Mouse (Mus musculus) liver, embryonic 11.5 days (tissue): ENCODE data around the gene Tcta. TPM values are rescaled to one million over a fixed set of nuclear protein-coding genes. Genes with fewer than 3 reads are reported as not detected.
"Not testable (repeated sequence)": the region's sequence is repeated elsewhere in the genome, so short reads cannot be mapped to it uniquely, and the experiment has no call there.

Experiments
- ATAC-seq: fragments of 200-750 bp; cut with Nextera tagmentation; replicated peaks from 2 replicates; pipeline ENCODE4 v1.8.0; 2017; ENCODE audit warnings: moderate number of reproducible peaks, mild to moderate bottlenecking, moderate TSS enrichment, moderate library complexity; ENCODE audit not compliant: low FRiP score
- DNase-seq: peaks from one replicate; pipeline ENCODE4 v3.0.0-alpha.2; 2017; ENCODE audit warnings: low spot score
- H3K27ac ChIP-seq: fragments of 300-500 bp; sonication (generic); 2 replicates; pipeline ENCODE4 v1.5.1; 2014; ENCODE audit warnings: mild to moderate bottlenecking, low read depth, low read length, control low read depth
- H3K27me3 ChIP-seq: fragments of 300-500 bp; sonication (generic); replicated peaks from 2 replicates; pipeline ENCODE4 v1.6.1; 2014; ENCODE audit warnings: low read length, mixed read lengths; ENCODE audit not compliant: control insufficient read depth, insufficient read depth
- H3K36me3 ChIP-seq: fragments of 300-500 bp; sonication (generic); 2 replicates; pipeline ENCODE4 v1.6.1; 2014; ENCODE audit warnings: mild to moderate bottlenecking, low read length, moderate library complexity, mixed read lengths; ENCODE audit not compliant: control insufficient read depth, insufficient read depth
- H3K4me1 ChIP-seq: fragments of 300-500 bp; sonication (generic); replicated peaks from 2 replicates; pipeline ENCODE4 v1.6.1; 2014; ENCODE audit warnings: low read length, mixed read lengths; ENCODE audit not compliant: control insufficient read depth, insufficient read depth
- H3K4me2 ChIP-seq: fragments of 300-500 bp; sonication (generic); 2 replicates; pipeline ENCODE4 v1.6.1; 2014; ENCODE audit warnings: mild to moderate bottlenecking, control low read depth, moderate library complexity
- H3K4me3 ChIP-seq: fragments of 300-500 bp; sonication (generic); 2 replicates; pipeline ENCODE4 v1.5.1; 2014; ENCODE audit warnings: low read depth, low read length, control low read depth
- H3K9ac ChIP-seq: fragments of 300-500 bp; sonication (generic); 2 replicates; pipeline ENCODE4 v1.6.1; 2014; ENCODE audit warnings: low read depth, low read length, control low read depth
- H3K9me3 ChIP-seq: fragments of 300-500 bp; sonication (generic); 2 replicates; pipeline ENCODE4 v1.6.1; 2016; ENCODE audit warnings: low read length, inconsistent platforms, mixed read lengths; ENCODE audit not compliant: control insufficient read depth
- whole genome bisulfite sequencing: fragments of 180-500 bp; shearing (Covaris S2); extraction: QIAGEN DNeasy Blood & Tissue Kit; methylation state at CpG from one replicate; pipeline ENCODE4 v1.1.7; 2014; 5-methylcytosine and 5-hydroxymethylcytosine counted together
- polyA plus RNA-seq: library from polyadenylated mRNA; unstranded; fragments of >200 nt; fragmentation: Nextera tagmentation; extraction: Ambion mirVana; gene quantifications from 2 replicates; pipeline ENCODE4 v1.2.1, GENCODE M21; 2014

Gene Tcta
- polyA plus RNA-seq, 1 experiment from 2014 or later: 14.9 TPM

GRCm38 (mm10) chr9:108304716-108305115 lies 1.2 kb downstream of the Tcta start:
- no peaks in the 10 kb centered on the region for H3K9me3 ChIP-seq
- ATAC-seq (no peak), DNase-seq (no peak)
- H3K36me3 ChIP-seq: peaks cover 4% of the 10 kb centered on the region; the same call in 1 of the 2 replicates
- H3K27ac ChIP-seq: no peak overlapping the region
- H3K27me3 ChIP-seq: no peaks in the 10 kb centered on the region
- H3K4me3 ChIP-seq: peak overlapping the region; percentile 83
- H3K9ac ChIP-seq: peak overlapping the region; percentile 91; the same call in 1 of the 2 replicates
- peak overlapping the region; percentile 86 for H3K4me2 ChIP-seq
- peaks cover 15% of the 10 kb centered on the region for H3K4me1 ChIP-seq
- WGBS: 51% methylated on average over 4 of the region's 4 CpGs

- Histone ChIP-seq H3K4me1 (peaks cover 12% of the 10 kb centered on the region), H3K4me3 (no peak overlapping the region), H3K27ac (no peak overlapping the region), H3K9ac (no peak overlapping the region), H3K27me3 (no peaks in the 10 kb centered on the region), H3K4me2 (no peak overlapping the region), H3K9me3 (no peaks in the 10 kb centered on the region), H3K36me3 (peaks cover 4% of the 10 kb centered on the region; the same call in 1 of the 2 replicates)
- WGBS: 76% methylated on average over 3 of the region's 3 CpGs
- no peak for ATAC-seq
- no peak for DNase-seq
Observed at GRCm38 (mm10) chr9:108301853-108302252, 4.1 kb downstream of the Tcta start.

GRCm38 (mm10) chr9:108296453-108297355 lies 9.3 kb downstream of the Tcta start, which contains the start of gene Amt:
Gene Amt, plus strand, starts transcription at chr9:108296853.
- Histone ChIP-seq H3K27ac (peak within 1 kb of the TSS; percentile 70), H3K9ac (peak within 1 kb of the TSS; percentile 8; the same call in 1 of the 2 replicates), H3K4me3 (peak within 1 kb of the TSS; percentile 35), H3K36me3 (0 out of 2 replicates have a peak, but pooled peaks cover 3% of the 10 kb centered on the region), H3K4me2 (peak within 1 kb of the TSS; percentile 57), H3K4me1 (no peaks in the 10 kb centered on the region), H3K27me3 (no peaks in the 10 kb centered on the region), H3K9me3 (no peaks in the 10 kb centered on the region)
- peak; percentile 62 for ATAC-seq
- DNase-seq: peak; percentile 50
- 46% methylated on average over 18 of the region's 18 CpGs for WGBS

- H3K27ac ChIP-seq: no peak overlapping the region
Observed at GRCm38 (mm10) chr9:108290773-108291172, 15.2 kb downstream of the Tcta start.

GRCm38 (mm10) chr9:108290016-108290750 lies 15.8 kb downstream of the Tcta start, which contains the start of gene Nicn1:
Gene Nicn1, plus strand, starts transcription at chr9:108290429.
- no peaks in the 10 kb centered on the region for H3K27me3 ChIP-seq
- peaks cover 6% of the 10 kb centered on the region for H3K4me1 ChIP-seq
- 1% methylated on average over 32 of the region's 32 CpGs for WGBS
- ATAC-seq (peak; percentile 98), DNase-seq (peak; percentile 81)
- H3K9me3 ChIP-seq: no peaks in the 10 kb centered on the region
- peak within 1 kb of the TSS; percentile 59 for H3K4me2 ChIP-seq
- H3K9ac ChIP-seq: peak within 1 kb of the TSS; percentile 61
- 0 out of 2 replicates have a peak, but pooled peaks cover 3% of the 10 kb centered on the region for H3K36me3 ChIP-seq
- H3K27ac ChIP-seq: no peak within 1 kb of the TSS
- H3K4me3 ChIP-seq: peak within 1 kb of the TSS; percentile 50

More at GRCm38 (mm10) chr9:108290773-108291172, 15.2 kb downstream of the Tcta start:
- WGBS: 47% methylated on average over 6 of the region's 6 CpGs
- H3K4me3 ChIP-seq: peak overlapping the region; percentile 50
- H3K4me2 ChIP-seq: peak overlapping the region; percentile 59
- no peak for DNase-seq
- peaks cover 6% of the 10 kb centered on the region for H3K4me1 ChIP-seq
- 0 out of 2 replicates have a peak overlapping the region, but pooled peaks have one; percentile 22 for H3K9ac ChIP-seq
- H3K9me3 ChIP-seq: no peaks in the 10 kb centered on the region
- H3K36me3 ChIP-seq: 0 out of 2 replicates have a peak, but pooled peaks cover 3% of the 10 kb centered on the region
- no peaks in the 10 kb centered on the region for H3K27me3 ChIP-seq
- ATAC-seq: no peak

GRCm38 (mm10) chr9:108289347-108289746 lies 16.6 kb downstream of the Tcta start:
- H3K4me2 ChIP-seq: peak overlapping the region; percentile 59

GRCm38 (mm10) chr9:108287526-108288238 lies 18.3 kb downstream of the Tcta start:
- not testable (repeated sequence) for H3K27me3 ChIP-seq, H3K9ac ChIP-seq, ATAC-seq, H3K4me2 ChIP-seq, H3K9me3 ChIP-seq, H3K27ac ChIP-seq, H3K4me3 ChIP-seq, H3K36me3 ChIP-seq, H3K4me1 ChIP-seq, DNase-seq
- WGBS: 89% methylated on average over 4 of the region's 6 CpGs

More at GRCm38 (mm10) chr9:108289347-108289746, 16.6 kb downstream of the Tcta start:
- no peak overlapping the region for H3K9ac ChIP-seq
- peak overlapping the region; percentile 50; the same call in 1 of the 2 replicates for H3K4me3 ChIP-seq
- H3K4me1 ChIP-seq: peaks cover 6% of the 10 kb centered on the region
- no peak overlapping the region for H3K27ac ChIP-seq
- 0 out of 2 replicates have a peak, but pooled peaks cover under 1% of the 10 kb centered on the region for H3K36me3 ChIP-seq
- no peak for ATAC-seq
- 57% methylated on average over 2 of the region's 2 CpGs for WGBS
- no peak for DNase-seq
- no peaks in the 10 kb centered on the region for H3K9me3 ChIP-seq
- no peaks in the 10 kb centered on the region for H3K27me3 ChIP-seq

- H3K4me2 ChIP-seq: no peak overlapping the region
- no peak overlapping the region for H3K9ac ChIP-seq
- ATAC-seq (peak; percentile 86), DNase-seq (peak; percentile 58)
- no peaks in the 10 kb centered on the region; the same call in 1 of the 2 replicates for H3K4me1 ChIP-seq
- WGBS: 8% methylated on average over 6 of the region's 6 CpGs
- H3K27ac ChIP-seq: no peak overlapping the region
- no peaks in the 10 kb centered on the region for H3K36me3 ChIP-seq
- H3K27me3 ChIP-seq: no peaks in the 10 kb centered on the region
- no peak overlapping the region for H3K4me3 ChIP-seq
- H3K9me3 ChIP-seq: no peaks in the 10 kb centered on the region
Observed at GRCm38 (mm10) chr9:108284410-108284809, 21.6 kb downstream of the Tcta start.
